Mouse (Mus musculus) cerebellum, adult (tissue): ENCODE data around the gene Havcr1.
"Not testable (repeated sequence)": the region's sequence is repeated elsewhere in the genome, so short reads cannot be mapped to it uniquely, and the experiment has no call there.

Experiments
- ATAC-seq: cut with Nextera tagmentation; 2 replicates; pipeline ENCODE4 v1.9.2; 2017; ENCODE audit warnings: mild to moderate bottlenecking, moderate library complexity, mixed read lengths; ENCODE audit not compliant: insufficient number of reproducible peaks, low FRiP score, low TSS enrichment

The Havcr1 gene

DNA sequence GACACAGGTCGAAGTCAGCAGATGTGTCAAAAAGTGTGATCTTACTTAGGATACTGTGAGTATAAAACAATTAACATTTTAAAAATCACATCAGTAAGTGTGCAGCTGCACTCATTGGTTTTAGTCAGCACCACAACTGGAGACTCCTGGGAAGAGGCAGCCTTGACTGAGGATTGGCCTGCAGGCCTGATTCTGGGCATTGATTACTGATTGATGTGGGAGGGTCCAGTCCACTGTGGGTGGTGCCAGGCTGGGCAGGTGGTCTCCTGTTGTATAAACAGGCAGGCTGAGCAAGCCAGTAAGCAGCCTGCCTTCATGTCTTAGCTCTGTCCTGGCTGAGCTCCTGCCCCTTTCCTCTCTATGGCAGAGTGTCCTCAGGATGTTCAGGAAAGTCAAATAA, at the start of gene Havcr1:
TSS of gene Havcr1 (plus strand) at position 5 of the 400 bp plus-strand sequence.
- not testable (repeated sequence) for ATAC-seq

DNA sequence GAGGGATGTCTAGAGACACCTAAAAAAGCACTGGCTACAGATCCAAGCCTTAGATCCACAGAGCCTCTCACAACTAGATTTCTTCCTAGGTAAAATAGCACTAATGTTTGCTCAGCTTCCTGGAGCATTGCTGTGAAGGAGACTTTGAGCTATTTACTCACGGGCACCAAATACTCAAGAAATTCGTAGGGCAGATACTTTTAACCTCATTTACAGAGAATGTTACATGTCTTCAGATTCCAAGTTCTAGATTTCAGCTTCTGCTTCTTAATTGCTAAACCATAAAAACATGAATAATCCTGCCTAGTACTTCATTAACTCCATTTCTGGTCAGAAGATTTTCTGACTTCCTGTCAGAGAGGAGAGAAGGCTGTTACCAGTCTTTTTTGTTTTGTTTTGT, 44.7 kb upstream of the Havcr1 start:
- no peak for ATAC-seq

DNA sequence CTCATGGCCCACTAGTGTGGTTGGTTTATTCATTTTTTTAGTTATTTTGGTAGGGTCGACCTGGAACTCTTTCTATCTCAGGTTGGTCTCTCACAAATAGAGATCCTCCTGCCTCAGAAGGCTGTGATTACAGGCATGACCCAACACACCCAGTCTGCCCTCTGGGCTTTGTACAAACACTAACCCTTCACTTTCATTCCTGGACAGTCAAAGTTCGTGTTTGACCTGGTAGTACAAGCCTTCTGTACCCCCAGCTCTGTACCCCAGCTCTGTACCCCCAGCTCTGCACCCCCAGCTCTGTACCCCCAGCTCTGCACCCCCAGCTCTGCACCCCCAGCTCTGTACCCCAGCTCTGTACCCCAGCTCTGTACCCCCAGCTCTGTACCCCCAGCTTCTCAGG, 39.0 kb upstream of the Havcr1 start:
- not testable (repeated sequence) for ATAC-seq

DNA sequence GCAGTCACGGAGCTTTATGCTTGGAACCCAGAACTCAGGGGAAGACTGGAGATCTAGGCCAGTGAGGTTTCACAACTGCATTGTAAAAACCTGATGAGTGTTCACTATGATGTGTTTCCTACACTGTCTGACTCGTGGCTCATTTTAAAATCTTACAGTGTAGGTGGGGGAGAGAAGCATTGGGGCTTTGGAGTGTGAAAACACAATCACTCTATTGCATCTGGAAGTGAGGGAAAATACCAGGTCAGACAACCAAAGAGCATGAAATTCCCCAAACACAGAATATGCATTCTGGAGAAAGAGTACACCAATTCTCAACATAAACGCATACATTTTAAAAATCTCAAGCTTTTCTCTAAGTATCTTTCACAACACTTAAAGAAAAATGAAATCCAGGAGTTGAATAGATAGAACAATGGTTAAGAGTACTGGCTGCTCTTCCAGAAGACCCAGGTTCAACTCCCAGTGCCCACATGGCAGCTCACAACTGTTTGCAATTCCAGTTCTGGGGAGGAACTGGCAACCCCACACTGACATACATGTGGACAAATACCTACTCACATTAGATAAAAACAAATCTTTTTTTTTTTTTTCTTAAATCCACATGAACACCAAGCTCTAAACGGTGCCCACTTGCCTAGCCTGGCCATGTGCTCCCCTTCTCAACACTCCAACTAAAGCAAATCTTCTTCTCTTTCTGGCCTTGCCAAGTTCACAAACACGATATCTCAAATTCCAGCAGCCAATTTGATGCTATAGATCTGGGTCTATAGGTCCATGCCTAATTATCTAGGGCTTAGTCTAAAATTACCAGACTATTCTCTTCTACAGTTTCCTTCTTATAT, 37.2 kb upstream of the Havcr1 start:
- no peak for ATAC-seq

DNA sequence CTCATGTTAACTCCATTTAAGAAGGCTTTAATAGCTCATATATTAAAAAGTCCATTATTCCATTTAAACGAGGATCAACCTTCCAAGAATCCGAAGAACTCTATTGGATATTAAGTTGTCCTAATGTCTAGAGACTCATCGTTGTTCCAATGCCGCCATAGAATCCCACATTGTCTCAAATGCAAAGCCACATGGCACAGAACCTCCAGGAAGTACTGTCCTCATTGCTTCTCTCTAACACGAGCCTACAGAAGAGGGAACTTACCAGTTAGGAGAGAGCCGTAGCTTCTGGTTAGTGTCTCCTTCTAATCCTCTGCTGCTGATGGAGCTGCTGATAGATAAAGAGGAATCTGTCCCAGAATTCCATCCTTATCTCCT, 36.6 kb upstream of the Havcr1 start:
- no peak for ATAC-seq

DNA sequence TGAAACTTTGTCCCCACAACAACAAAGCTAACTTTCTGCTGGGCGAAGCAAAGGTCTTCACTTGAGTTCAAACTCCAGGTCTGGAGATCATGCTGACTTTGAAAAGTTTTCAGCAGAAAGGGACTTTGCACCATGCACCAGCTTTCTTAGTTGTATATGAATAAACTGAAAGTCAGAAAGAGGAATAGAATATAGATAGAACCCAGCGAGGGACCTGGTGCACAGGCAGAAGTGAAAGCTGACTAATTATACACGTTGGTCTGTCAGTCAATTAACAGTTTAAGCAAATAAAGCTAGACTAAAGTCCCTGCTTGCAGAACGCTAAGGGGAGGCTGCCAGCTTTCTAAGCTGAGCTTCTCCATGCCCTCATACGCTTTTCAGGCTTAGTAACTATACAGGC, 36.0 kb upstream of the Havcr1 start:
- no peak for ATAC-seq

DNA sequence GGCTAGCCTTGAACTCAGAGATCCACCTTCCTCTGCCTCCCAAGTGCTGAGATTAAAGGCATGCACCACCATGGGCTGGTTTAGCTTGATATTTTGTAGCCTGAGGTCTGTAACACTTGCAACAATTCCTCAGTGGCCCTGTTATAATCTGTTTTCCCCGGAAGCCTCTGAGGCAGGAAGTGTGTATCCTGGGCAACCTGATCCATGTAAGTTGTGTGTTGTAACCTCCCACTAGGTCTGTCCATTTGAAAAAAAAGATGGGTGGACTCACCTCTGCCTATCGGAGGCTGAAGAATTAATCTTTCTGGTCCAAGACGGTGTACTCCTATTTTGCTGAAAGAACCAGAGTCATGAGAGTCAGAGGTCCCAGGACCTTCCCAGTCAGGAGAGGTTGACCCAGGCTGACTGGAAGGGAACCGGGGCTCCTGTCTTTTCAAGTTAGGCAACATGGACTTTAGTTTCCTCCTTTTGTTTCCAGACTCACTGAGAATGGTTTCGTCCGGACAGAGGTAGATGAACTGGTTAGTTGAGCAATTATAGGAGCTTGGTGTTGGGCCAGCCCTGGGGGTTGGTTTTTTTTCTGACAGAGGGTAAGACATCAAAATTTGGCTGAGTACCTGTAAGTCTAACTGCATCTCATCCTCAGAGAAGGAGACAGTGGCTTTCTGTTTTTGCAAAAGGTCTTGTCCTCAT, 28.1 kb upstream of the Havcr1 start, which contains the start of gene Timd2:
TSS of gene Timd2 (minus strand) at position 398 of the 693 bp plus-strand sequence.
- ATAC-seq = no peak

DNA sequence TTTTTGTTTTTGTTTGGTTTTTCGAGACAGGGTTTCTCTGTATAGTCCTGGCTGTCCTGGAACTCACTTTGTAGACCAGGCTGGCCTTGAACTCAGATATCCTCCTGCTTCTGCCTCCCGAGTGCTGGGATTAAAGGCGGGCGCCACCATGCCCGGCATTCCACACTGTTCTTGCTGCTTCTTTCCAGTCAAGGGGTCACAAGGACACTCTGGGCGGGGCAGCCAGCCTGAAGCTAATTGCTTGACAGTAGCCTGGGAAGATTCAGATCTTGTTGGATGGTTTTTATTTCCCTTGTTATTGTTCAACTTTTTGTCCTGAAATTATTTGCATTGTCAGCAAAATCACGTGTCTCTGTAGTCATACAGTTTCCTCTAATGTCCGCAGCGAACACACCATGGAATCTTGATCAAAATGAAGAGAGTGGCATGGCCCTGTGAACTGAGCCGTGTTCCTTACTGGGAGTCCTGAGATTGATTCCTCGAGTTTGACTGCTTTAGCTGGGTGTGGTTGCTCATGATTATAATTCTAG, 3.3 kb upstream of the Havcr1 start:
- no peak for ATAC-seq

DNA sequence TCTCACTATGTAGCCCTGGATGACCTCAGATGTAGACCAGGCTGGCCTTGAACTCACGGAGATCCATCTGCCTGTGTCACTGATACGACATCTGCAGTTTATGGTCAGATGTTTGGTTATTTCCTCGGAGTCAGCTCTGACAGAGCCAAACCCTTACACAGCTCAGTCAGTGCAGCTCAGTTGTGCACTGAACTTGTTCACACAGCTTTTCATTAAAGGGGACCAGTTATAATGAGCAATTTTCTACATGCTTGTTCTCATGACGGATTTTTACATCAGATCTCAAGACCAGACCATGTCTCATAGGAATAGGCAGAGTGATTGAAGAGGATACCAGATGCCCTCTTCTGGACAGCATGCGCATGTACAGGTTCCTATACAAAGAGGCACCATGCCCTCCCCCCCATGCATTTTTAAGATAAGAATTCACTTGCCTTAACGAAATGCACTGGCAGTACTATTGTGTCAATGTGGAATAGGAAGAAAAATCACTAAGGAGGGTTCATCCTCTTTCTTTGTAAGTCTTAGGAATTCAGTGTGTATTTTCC, 1.6 kb upstream of the Havcr1 start:
- no peak for ATAC-seq

DNA sequence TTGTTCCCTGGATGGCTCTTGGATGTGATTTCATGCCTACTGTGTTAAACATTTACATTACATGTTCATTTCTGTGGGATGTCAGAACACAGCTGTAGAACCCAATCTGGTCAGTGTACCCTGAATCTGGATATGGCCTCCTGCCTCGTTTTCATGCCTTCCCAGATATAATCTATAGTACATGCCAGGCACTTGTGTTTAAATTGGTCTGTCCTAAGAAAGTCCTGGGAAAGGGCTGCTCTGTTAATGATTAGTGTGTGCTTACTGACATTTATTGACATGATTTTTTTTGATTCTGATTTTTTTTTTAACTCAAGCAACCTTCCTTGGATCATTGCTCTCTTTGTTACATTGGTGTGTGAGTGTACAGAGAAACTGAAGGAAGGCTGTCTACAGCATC, 263 bp upstream of the Havcr1 start:
- ATAC-seq = no peak

DNA sequence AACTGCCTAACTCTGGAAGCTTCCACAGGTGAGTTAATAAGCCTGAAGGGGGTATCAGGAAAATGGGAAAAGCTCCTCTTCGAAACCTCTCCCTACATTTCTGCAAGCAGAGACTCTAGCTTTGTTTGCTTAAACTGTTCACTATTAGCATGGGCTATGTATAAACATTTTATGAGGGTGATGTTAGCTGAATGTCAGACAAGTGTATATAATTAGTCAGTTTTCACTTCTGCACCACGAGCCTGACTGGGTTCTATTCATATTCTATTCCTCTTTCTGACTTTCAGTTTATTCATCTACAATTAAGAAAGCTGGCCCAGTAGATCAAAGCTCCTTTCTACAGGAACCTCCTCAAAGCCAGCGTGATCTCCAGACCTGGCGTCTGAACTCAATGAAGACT, 4.6 kb downstream of the Havcr1 start:
- ATAC-seq = no peak

DNA sequence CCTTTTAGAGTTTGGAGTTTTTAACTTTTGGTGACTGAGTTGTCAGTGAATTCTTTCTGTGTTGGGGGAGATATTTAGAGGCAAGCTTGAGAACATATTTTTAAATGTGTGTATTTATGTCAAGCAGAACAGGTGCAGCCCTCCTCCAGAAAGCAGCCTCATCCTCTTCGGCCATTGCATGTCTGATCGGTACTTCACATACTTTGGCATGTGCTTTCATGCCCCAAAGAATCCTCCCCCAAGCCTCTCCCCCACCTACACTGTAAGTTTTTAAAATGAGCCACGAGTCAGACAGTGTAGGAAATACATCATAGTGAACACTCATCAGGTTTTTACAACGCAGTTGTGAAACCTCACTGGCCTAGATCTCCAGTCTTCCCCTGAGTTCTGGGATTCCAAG, 6.0 kb downstream of the Havcr1 start:
- ATAC-seq = no peak

DNA sequence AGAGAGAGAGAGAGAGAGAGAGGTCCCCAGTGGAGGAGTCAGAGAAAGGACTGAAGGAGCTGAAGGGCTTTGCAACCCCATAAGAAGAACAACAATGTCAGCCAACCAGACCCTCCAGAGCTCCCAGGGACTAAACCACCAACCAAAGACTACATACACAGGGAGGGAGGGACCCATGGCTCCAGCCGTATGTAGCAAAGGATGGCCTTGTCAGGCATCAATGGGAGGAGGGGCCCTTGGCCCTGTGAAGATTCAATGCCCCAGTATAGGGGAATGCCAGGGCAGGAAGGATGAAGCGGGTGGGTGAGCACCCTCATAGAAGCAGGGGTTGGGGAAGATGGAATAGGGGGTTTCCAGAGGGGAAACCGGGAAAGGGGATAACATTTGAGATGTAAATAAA, 6.8 kb downstream of the Havcr1 start:
- no peak for ATAC-seq

DNA sequence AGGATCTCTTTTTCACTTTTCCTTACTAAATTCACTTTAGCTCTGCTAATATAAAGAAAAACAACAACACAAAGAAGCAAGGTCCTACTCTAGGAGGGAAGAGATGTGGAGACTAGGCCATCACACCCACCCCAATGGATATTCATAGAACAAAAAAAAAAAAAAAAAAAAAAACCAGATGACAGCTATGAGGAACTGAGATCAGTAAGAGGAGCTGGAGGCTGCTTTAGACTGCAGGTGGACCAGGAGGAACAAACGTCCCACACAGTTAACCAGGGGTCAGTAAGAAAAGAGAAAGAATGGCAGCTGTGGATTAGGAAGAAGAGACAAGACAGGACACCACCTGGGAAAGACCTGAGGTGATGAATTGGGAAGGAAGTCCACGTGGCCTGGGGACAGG, 13.1 kb downstream of the Havcr1 start:
- no peak for ATAC-seq

DNA sequence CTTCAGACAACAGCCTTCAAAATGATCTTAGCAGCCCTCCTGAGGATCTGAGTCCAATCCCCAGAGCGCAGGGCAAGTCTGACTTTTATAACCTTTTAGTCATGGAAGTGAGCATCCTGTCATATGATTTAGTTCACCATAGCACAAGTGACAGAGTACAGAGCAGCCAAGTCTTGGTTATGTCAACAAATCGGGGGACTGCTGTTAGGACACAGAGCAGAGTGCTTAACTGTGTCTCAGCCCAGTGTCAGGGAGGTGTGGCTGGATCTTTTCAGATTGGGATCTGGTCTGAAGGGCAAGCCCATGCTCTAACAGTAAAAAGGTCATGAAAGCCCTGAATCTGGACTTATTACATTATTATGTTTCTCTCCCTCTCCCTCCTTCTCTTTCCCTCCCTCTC, 18.8 kb downstream of the Havcr1 start:
- ATAC-seq = no peak

DNA sequence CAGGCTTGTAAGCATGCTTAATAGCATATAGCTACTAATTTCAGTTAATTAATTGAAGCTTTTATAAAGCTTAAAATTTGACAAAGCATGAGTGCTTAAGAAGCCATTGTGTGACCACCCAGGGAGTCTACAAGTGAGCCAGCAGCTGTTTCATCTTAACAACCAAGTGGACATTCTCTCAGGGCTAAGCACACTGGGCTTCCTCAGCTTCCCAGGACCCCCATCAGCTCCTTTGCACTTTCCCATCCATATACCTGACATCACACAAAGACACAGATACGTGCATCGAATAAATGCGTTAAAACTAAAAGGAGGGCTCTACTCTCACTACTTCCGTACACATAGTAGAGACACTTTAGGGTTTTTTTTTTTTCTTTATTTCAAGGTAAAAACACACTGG, 19.8 kb downstream of the Havcr1 start:
- no peak for ATAC-seq

DNA sequence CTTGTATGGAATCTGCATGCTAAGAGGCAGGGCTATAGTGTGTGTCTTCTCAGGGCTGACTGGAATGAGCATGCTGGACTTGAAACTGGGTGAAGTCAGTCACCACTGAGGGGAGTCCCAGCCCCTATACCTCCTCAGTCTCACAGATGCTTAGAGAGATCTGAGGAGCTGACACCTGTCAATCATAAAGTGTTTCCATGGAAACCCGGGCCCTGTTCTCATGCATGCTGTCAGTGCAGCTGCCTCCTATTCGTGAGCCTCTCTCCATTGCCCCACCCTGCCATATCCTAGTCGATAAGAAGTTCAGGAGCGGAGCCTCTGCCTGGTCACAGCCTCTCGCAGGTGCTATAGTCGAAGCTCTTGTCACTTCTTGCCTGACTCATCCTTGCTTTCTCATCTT, 20.8 kb downstream of the Havcr1 start:
- ATAC-seq = not testable (repeated sequence)

DNA sequence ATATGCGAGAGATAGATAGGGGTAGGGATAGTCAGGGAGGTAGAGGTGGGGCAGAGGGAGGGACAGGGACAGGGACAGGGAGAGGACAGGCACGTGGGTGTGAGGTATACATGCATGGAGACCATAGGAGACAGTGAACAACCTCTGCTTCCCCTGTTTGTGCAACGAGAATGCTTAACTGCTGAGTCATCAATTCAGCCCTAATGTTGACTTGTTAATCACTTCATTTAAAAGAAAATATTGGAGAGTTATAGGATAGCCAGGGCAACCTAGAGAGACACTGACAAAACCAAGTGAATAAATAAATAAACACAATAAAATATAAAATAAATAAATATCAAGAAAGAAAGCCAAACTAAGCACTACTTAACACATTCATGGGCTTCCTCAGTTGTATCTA, 42.0 kb downstream of the Havcr1 start:
- ATAC-seq = no peak

DNA sequence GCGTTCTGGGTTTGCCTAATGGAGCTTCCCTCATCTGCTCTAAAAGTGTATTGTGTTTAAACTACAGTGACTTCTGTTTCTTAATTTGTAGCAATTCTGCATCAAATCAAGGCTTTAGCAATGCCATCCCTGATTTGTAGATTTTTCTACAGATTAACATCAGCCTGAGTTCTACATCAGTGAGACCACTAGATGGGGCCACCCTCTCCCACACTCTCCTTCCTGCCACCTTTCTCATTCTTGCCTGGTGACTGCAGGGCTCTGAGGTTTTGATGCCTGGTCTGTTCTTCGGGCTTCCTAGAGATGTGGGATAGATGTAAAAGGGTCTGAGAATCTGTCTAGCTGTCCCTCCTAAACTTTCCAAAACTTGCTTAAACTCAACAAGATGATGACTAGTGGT, 44.9 kb downstream of the Havcr1 start:
- ATAC-seq = no peak

DNA sequence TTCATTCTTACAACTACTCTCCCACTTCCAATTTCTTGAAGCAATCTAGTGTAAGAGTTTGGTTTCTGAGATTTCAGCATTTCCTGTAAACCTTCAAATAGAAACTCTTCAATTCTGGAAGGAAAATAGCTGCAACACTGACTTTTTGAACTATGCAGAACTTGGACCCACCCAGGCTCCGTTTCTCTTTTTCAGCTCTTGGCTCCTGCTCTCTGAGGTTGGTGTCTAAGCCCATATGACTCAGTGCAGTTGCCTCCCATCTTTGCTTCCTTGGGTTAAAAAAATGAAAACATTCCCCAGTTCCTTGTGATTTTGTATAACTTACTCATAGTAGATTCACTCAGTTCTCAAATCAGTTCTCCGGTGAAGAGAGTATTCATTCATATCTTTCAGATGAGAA, 69.6 kb downstream of the Havcr1 start:
- ATAC-seq = no peak

DNA sequence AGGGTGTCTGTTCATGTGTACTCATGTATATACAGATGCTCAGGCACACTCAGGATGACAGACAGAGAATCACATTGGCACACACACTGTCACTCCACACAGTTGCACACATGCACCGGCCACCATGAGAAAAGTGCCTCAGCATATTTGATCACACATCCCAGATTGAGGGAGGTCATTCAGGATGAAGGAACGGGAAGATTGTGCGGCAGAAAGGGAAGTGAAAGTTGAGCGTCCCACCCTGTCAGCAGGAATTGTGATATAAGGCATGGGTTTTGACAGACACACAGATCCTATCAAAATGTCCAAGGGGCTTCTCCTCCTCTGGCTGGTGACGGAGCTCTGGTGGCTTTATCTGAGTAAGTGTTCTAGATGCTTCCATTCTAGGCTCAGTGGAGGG, 75.6 kb downstream of the Havcr1 start, which contains the start of gene Timd4:
TSS of gene Timd4 (plus strand) at position 290 of the 400 bp plus-strand sequence.
- no peak for ATAC-seq
